Mouse (Mus musculus) kidney, adult 2 months (tissue): ENCODE results near the gene Magi2. TPM values are rescaled to one million over a fixed set of nuclear protein-coding genes. Genes with fewer than 3 reads are reported as not detected.
A peak's percentile ranks its signal among the peaks of the same experiment; 100 is the strongest.

Experiments used
- DNase-seq: peaks from one replicate; pipeline ENCODE4 v3.0.0; 2021
- H3K27ac ChIP-seq: fragments of 200-500 bp; 2 replicates; pipeline ENCODE4 v1.5.1; 2012; ENCODE audit warnings: low read depth, low read length, control low read depth, inconsistent platforms; ENCODE audit not compliant: insufficient read depth
- H3K27me3 ChIP-seq: fragments of 200-500 bp; replicated peaks from 2 replicates; pipeline ENCODE4 v1.6.1; 2012; ENCODE audit warnings: mild to moderate bottlenecking, moderate library complexity, low read length, inconsistent platforms; ENCODE audit not compliant: control insufficient read depth, insufficient read depth
- H3K36me3 ChIP-seq: fragments of 200-500 bp; 2 replicates; pipeline ENCODE4 v1.6.1; 2012; ENCODE audit warnings: mild to moderate bottlenecking, moderate library complexity, low read length, inconsistent platforms; ENCODE audit not compliant: control insufficient read depth, insufficient read depth
- H3K4me1 ChIP-seq: fragments of 200-500 bp; 2 replicates; pipeline ENCODE4 v1.6.1; 2011; ENCODE audit warnings: low read length; ENCODE audit not compliant: control insufficient read depth, insufficient read depth
- H3K4me3 ChIP-seq: fragments of 200-500 bp; 2 replicates; pipeline ENCODE4 v1.5.1; 2011; ENCODE audit warnings: mild to moderate bottlenecking, low read depth, low read length, control low read depth; ENCODE audit not compliant: insufficient read depth
- CTCF ChIP-seq: fragments of 200-500 bp; conservative IDR thresholded peaks from 2 replicates; pipeline ENCODE4 v1.5.1; 2011; ENCODE audit warnings: low read depth, mild to moderate bottlenecking, control low read depth, low read length, moderate library complexity, mixed read lengths; ENCODE audit not compliant: insufficient read depth, insufficient read length
- POLR2A ChIP-seq: fragments of 200-500 bp; IDR thresholded peaks from one replicate; pipeline ENCODE4 v1.6.1; 2011; ENCODE audit warnings: low read depth, low read length, control low read depth
- WGBS: fragments of 180-500 bp; shearing (Covaris S2); methylation state at CpG from one replicate; pipeline ENCODE4 v1.1.7; 2018; 5-methylcytosine and 5-hydroxymethylcytosine counted together
- polyA plus RNA-seq: library from polyadenylated mRNA; depleted of rRNA; stranded (reverse); fragments of >200 nt; gene quantifications from 2 replicates; pipeline ENCODE4 v1.2.3, GENCODE M21; 2012

The Magi2 gene
- polyA plus RNA-seq, 1 experiment, result 6.1 TPM

DNA sequence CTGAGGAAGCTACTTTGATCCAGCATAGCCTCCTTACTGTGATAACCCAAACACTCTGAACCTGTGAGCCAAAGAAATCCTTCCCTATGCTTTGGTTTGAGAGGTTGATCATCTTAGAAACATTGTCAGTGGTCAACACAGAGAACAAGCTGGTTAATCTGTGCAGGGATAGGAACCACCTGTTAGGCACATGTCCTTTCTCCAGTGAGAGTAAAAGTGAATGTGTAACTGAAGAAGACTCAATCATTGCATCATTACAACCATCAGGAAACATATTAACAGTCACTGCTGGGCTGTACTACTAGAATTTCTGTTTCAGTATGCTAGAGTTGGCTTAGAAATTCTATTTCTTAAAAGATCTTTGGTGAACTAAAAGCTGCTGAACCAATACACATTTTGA, 558.5 kb downstream of the Magi2 start:
- H3K4me3 ChIP-seq, result no peak overlapping the region
- no peak for TF ChIP-seq POLR2A
- TF ChIP-seq CTCF, result no peak
- no peak overlapping the region for H3K27ac ChIP-seq
- no peaks in the 10 kb centered on the region for H3K4me1 ChIP-seq
- H3K27me3 ChIP-seq, result no peaks in the 10 kb centered on the region
- no peaks in the 10 kb centered on the region for H3K36me3 ChIP-seq
- DNase-seq, result peak; percentile 45

DNA sequence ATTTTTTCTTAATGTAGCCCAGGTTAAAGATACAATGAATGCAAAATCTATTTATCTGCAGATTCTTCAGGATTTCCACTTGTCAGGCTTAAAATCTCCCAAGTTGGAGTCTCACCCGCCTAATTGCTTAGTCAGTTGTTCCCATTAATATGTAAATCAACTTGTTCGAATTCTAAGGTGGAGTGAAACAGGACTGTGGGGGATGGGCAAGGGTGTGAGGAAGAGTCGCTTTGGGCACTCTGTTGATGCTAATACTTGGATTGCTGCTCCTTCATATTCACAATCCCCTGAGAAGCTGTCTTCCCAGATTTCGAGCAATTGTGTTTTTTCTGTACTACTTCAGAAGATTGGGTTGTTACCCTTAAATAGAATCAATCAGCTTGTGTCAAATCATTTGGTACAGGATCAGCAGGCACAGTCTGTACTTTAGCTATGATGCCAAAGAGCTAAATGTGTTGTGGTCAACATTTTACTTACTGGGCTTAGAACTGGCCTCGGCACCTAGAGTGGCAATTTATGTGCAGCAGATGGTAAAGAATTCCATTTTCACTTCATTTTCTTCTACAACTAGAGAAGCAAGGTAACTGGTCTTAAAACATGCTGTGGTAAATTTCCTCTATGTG, 560.8 kb downstream of the Magi2 start:
- no peak overlapping the region for H3K27ac ChIP-seq
- H3K27me3 ChIP-seq, result no peaks in the 10 kb centered on the region
- H3K4me1 ChIP-seq, result no peaks in the 10 kb centered on the region
- no peak for TF ChIP-seq CTCF
- TF ChIP-seq POLR2A, result no peak
- no peak for DNase-seq
- H3K4me3 ChIP-seq, result no peak overlapping the region
- no peaks in the 10 kb centered on the region for H3K36me3 ChIP-seq
- WGBS, result 58% methylated on average over 5 of the region's 5 CpGs

DNA sequence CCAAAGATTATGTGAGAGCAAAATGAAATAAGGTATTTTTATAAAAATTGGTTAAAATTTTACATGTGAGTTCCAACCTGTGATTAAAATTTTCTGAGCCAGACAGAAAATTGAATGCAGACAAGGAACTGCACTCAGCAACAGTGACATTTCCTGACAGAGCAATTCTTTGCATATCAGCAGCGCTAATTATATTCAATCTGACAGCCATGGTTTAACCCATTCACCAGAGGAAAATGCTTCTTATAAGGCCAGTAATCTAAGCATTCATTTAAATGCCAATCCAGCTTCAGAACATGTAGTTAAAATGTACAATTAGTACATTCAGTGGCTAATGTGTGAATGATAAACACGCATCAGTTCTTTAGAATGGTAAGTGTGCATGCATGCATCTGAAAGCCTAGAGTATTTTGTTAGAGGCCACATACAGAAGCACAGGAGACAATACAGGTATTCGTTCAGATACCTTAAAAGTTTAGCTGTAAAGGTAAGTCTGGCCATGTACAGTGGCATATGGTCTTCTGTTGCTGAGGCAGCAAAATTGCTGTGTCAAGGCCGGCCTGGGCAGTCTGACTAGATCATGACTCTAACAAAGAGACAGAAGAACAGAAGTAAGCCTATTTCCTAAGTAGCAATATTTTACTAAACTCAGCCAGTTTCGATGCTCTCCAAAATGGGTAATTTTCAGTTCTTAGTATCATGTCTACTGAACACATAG, 576.4 kb downstream of the Magi2 start:
- H3K36me3 ChIP-seq, result no peaks in the 10 kb centered on the region
- H3K4me3 ChIP-seq, result no peak overlapping the region
- TF ChIP-seq POLR2A (no peak), CTCF (no peak)
- H3K27me3 ChIP-seq, result no peaks in the 10 kb centered on the region
- no peaks in the 10 kb centered on the region for H3K4me1 ChIP-seq
- DNase-seq, result no peak
- 87% methylated on average over 5 of the region's 5 CpGs for WGBS
- no peak overlapping the region for H3K27ac ChIP-seq

DNA sequence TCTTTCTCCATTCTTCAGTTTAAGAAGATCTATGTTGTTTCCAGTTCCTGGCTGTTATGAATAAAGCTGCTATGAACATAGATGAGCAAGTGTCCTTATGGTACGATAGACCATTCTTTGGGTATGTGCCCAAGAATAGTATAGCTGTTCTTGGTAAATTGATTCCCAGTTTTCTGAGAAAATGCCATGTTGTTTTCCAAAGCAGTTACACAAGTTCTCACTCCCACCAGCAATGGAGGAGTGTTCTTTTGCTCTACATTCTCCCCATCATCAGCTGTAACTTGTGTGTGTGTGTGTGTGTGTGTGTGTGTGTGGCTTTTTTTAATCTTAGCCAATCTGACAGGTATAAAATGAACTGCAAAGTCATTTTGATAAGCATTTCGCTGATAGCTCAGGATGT, 595.7 kb downstream of the Magi2 start:
- TF ChIP-seq CTCF (no peak), POLR2A (no peak)
- Histone ChIP-seq H3K4me3 (no peak overlapping the region), H3K27me3 (no peaks in the 10 kb centered on the region), H3K27ac (no peak overlapping the region), H3K4me1 (no peaks in the 10 kb centered on the region; the same call in 1 of the 2 replicates), H3K36me3 (no peaks in the 10 kb centered on the region)
- no peak for DNase-seq
- WGBS, result 90% methylated on average over 2 of the region's 2 CpGs

DNA sequence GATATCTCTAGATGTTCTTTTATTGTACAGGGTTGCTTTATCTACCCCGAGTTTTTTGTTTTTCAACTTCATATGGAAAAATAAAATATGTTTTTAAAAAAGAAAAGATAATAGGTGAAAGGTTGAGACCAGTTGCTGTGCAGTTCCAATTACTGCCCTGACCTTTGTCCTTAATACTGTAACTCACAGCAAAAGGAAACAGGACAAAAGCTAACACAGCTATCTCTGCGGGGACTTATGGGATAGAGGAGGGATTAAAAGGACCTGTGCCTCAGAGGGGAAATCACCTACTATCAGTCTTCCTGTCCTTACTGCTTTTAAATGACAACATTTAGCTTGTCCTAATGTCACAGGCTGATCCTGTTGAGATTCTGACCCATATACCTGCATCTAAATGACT, 599.1 kb downstream of the Magi2 start:
- peak; percentile 34 for DNase-seq
- WGBS, result 40% methylated on average over 2 of the region's 2 CpGs
- H3K27ac ChIP-seq, result no peak overlapping the region
- no peaks in the 10 kb centered on the region for H3K27me3 ChIP-seq
- no peak for TF ChIP-seq CTCF
- no peaks in the 10 kb centered on the region; the same call in 1 of the 2 replicates for H3K4me1 ChIP-seq
- no peaks in the 10 kb centered on the region for H3K36me3 ChIP-seq
- no peak overlapping the region for H3K4me3 ChIP-seq

DNA sequence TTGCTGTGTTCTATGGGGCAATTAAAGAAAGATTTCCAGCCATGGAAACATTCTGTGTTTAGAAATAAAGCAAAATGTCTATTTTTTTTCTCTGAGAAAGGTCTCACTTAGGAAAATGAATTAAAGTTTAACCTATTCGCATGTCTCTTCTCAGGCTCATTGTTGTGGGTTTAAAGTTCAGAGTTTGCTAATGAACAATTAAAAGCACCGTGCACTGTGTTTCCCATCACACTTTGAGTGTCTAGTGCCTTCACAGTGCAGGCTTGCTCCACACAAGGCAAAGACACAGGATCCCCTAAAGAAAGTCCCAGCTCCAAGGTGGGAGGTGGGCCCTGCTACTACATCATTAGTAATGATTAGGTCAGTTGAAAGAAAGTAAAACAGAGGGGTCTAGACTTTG, 602.5 kb downstream of the Magi2 start:
- TF ChIP-seq POLR2A, result no peak
- TF ChIP-seq CTCF, result no peak
- peak; percentile 72 for DNase-seq
- Histone ChIP-seq H3K4me3 (no peak overlapping the region), H3K36me3 (no peaks in the 10 kb centered on the region), H3K4me1 (no peaks in the 10 kb centered on the region; the same call in 1 of the 2 replicates), H3K27ac (no peak overlapping the region), H3K27me3 (no peaks in the 10 kb centered on the region)
- 53% methylated on average over 2 of the region's 2 CpGs for WGBS

DNA sequence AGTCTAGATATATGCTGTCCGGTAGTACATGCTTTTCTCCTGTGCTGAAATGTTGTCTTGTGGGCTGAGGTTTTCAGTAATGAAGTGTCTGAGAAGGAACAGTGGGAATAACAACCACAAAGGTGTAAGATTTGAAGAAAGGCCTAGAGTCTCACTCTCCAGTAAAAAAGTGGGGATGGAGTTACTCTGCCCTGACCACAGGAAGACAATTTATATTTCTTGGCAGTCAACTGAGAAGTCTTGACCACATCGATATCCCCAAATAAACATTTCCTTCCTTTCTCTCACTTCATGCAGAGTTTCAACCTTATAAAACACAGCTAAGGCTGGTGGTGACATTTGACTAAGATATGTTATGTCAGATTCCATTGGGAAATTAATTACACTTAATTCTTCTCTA, 636.0 kb downstream of the Magi2 start:
- WGBS, result 36% methylated on average over 2 of the region's 2 CpGs
- Histone ChIP-seq H3K4me3 (no peak overlapping the region), H3K27me3 (no peaks in the 10 kb centered on the region), H3K36me3 (no peaks in the 10 kb centered on the region), H3K27ac (no peak overlapping the region), H3K4me1 (no peaks in the 10 kb centered on the region)
- DNase-seq, result no peak
- no peak for TF ChIP-seq POLR2A
- TF ChIP-seq CTCF, result no peak

DNA sequence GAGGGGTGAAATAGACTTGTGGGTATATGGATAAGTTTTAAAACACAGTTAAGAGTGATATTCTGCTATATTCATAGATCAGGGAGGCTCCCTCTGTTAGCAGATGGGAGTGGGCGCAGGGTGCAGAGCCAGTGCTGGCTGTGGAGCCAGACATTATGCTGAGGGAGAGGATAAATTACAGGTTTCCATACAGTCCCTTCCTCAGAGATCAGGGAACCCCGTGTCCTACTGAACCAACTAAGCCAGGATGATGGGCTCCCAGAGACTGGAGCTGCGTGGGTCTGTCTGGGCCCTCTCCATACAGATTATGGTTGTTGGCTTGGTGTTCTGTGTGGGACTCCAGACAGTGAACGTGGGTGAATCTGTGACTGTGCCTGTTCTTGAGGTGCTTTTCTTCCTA, 643.6 kb downstream of the Magi2 start:
- Histone ChIP-seq H3K4me3 (no peak overlapping the region), H3K27me3 (no peaks in the 10 kb centered on the region), H3K27ac (no peak overlapping the region), H3K36me3 (no peaks in the 10 kb centered on the region), H3K4me1 (no peaks in the 10 kb centered on the region)
- no peak for DNase-seq
- 88% methylated on average over 4 of the region's 4 CpGs for WGBS
- no peak for TF ChIP-seq CTCF
- no peak for TF ChIP-seq POLR2A
